Mouse (Mus musculus) thymus, postnatal 10 days (tissue): ENCODE data around the gene Gps2.

Experiments
- DNase-seq, 2 experiments: peaks; one replicate each; pipeline ENCODE4 v3.0.0; 2021; ENCODE audit warnings: low spot score in 2 of 2

The Gps2 gene

DNA sequence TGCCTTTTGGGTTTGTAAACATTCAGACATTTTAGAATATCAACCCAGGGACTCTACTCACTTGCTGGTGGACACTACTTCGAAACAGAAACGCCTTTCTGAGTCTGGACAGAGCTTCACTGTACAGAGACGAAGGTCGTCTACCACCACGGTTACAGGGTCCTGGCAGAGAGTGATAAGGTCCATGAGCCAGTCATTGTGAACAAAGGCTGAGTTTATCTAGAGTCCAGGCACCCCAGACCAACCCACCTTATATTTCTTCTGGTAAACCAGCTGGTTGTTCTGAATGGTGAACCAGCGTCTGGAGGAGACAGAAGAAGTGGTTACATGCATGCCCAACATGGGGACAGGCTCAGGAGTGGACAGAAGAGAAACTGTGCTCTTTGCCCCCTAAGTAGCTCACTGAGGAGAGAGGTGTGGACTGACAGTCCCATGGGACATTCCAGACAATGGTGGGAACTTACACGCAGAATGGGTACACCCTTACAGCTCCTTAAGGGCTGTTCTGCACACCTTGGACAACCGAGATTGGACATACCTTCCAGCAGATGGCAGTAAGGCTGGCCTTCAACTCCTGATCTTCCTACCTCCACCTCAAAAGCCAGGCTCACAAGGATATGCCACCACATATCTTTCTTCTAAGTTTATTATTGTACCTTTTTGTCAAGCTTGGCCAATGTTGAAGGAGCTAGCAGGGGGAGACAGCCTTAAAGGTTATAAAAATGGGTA, 26.6 kb upstream of the Gps2 start:
- no peak for DNase-seq

DNA sequence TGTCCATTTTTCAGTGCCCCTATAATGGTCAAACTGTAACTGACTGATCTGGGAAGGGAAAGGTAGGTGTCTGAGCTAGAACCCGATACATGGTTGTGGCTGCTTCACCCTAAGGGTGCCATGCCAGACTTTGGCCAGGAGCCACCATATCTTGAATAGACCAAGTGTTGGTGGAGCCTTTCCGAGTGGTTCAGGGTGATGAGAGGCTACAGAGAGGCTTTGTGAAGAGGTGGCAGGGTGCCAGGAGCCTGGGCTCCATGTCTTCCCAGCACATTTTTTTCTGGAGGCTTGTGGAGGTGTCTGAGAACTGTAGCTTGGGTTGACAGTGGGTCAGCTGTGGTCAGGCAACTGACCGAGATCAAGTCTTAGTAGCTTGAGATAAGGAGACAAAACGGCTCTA, 22.2 kb upstream of the Gps2 start:
- DNase-seq = no peak

DNA sequence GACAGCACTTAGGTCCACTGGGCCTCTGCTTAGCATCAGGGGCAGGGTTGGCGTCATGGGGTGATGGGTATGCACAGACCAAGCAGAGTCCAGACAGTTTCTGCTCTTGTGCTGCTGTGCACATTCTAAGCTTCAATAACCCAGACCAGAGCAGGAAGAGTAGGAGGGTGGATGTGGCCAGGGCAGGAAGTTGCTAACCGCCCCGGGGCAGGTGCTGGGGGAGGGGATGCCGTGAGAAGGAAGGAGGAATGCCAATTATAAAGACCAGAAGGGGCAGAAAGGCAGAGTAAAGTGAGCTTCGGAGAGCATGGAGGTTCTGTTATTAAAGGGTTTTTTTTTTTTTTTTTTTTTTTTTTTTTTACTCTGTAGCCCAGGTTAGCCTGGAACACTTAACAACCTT, 19.0 kb upstream of the Gps2 start:
- DNase-seq = peak; percentile 86 to 90

DNA sequence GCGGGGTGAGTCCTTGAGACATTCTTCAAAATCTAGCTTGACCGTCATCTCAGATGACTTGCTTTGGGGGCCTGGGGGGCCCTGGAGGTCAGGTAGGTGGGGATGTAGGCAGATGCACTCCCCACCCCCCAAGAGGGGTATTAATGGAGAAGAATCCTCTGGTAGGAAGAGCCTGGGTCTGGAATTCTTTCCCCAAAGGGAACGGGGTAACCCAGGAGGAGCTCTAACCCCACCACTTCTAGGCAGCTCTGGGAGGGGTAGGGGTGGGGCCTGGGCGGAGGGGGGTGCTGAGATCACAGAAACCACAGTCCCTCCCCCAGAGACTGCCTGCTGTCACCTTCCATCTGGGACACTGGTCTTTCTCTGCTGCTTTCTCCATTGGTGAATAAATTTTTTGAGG, 18.4 kb upstream of the Gps2 start, which contains the start of gene Acap1:
Gene Acap1, minus strand, starts transcription at position 249 of the 400 bp plus-strand sequence.
- DNase-seq = peak; percentile 71 to 76

DNA sequence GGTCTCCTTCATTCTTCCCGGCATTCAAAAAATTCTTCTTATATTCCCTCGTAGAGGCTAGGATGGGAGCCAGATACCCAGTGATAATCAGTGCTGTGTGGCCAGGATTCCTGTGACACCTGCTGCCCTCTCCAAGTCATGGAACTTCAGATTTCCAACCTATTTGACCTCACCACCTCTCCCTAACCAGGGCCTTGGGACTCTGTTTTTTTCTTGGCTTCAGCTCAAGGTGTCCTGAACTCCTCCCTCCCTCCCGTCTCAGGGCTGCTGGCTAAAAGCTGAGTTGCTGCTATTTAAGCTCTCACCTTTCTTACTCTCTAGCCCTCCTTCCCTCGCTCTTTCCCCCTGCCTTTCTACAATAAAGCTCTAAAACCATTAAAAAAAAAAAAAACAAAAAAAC, 13.8 kb upstream of the Gps2 start:
- no peak for DNase-seq

DNA sequence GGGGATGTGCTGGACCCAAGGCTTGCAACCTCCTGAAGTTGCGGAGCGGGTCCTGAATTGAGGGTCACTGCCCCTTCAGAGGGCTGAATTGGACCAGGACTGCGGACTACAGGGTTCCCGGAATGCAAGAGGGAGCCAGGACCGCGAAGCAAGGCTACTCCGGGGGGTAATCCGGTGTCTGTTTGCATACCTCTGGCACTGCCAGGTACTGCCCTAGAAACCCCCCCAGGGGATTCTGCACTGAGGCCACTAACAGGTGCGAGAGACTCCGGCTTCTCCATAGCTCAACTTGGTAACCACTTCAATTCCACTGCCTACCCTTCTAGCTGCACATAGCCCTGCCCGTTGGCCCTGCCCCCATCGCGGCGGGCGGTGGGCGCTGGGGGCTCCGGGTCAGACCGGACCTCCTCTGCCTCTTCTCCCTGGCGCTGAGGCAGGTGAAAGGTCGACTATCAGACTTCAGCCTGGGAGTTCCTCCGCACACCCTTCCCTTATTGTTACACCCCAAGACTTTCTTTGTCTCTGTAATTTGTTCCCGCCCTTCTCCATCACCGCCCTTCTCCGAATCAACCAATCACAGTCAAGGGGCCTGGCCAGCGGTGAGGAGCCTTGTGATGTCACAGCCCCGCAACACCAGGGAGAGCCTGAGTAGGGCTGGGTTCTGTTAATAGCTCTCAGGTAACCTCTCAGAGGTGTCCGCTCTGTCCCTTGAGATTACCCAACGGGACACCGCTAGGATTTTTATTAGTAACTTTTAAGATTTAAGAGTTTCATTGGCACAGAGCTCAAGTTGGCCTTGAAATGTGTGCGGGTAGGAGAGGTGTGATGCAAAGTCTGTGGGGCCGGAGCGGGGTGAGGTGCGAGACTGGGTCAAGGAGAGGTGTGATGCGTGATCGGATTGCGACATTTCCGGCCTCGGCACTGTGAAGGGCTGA, 12.9 kb upstream of the Gps2 start, which contains the start of the genes 2810408A11Rik and Neurl4:
Gene 2810408A11Rik, minus strand, starts transcription at position 517 of the 935 bp plus-strand sequence.
Gene Neurl4, plus strand, starts transcription at position 602 of the 935 bp plus-strand sequence.
- DNase-seq = peak; percentile 90 to 94

DNA sequence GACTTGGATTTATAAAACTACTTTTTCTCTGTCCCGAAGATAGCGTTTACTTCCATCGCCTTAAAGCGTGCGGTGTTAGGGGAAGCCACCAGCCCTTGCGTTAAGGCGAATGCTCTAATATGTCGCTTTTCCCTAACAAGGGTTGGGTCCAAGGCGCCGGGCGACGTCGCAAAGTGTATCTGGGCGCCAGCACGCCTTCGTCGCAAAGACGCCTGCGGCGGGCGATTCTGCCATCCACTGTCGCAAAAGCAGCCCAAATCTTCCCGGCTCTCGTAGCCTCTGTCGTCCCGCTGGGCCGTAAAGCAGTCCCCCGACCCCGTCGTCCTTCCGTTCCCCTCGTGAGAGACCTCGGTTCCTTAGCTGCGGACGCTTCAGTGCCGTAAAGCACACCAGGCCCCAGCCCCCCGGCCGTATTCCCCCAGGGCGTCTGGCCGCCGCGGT, 12.3 kb upstream of the Gps2 start:
- DNase-seq = peak; percentile 91 to 95

DNA sequence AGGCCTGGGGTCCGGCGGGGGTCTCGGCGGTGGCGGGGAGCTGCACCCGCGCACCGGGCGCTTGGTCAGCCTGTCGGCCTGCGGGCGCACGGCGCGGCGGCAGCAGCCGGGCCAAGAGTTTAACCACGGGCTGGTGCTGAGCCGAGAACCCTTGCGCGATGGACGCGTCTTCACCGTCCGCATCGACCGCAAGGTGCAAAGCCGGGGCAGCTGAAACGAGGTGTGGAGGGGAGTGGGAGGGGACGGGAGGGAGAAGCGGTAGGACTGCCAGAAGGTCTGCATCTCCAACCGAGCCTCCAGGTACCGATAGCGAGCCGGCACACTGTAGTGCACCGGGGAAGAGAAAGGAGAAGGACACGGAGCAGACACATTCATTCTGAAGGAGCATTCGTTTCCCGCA, 11.7 kb upstream of the Gps2 start:
- no peak for DNase-seq

DNA sequence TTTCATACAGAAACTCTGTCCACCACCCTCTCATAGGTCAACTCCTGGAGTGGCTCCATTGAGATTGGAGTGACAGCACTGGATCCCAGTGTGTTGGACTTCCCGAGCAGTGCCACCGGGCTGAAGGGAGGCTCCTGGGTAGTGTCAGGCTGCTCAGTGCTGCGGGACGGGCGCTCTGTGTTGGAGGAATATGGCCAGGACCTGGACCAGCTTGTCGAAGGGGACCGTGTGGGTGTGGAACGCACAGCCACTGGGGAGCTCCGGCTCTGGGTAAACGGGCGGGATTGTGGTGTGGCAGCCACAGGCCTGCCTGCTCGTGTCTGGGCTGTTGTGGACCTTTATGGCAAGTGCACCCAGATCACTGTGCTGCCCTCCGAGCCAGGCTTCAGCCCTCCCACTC, 10.7 kb upstream of the Gps2 start:
- DNase-seq = no peak

DNA sequence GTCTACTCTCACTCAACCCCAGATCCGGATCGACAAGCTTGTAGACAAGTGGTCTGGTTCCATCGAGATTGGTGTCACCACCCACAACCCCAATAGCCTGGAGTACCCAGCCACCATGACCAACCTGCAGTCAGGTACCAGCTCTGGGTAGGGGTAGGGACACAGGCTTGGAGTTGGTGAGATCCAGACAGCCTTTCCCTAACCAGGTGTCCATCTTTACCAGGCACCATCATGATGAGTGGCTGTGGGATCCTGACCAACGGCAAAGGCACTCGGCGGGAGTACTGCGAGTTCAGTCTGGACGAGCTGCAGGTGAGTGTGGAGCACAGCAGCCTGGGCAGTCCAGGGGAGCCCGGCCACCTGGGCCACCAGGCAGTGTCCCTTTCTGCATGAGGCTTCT, 9.4 kb upstream of the Gps2 start:
- DNase-seq = no peak

DNA sequence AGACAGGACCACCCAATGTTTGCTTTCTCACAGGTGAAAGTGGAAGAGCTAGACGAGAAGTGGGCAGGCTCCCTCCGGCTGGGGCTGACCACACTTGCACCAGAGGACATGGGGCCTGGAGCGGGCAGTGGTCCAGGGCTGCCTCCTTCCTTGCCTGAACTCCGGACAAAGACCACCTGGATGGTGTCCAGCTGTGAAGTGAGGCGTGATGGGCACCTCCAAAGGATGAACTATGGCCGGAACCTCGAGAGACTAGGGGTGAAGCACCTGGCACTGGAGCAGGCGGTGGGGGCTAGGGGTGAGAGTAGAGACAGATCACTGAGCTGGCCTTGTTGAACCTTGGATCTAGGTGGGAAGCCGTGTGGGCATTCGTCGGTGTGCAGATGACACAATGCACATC, 5.0 kb upstream of the Gps2 start:
- no peak for DNase-seq

DNA sequence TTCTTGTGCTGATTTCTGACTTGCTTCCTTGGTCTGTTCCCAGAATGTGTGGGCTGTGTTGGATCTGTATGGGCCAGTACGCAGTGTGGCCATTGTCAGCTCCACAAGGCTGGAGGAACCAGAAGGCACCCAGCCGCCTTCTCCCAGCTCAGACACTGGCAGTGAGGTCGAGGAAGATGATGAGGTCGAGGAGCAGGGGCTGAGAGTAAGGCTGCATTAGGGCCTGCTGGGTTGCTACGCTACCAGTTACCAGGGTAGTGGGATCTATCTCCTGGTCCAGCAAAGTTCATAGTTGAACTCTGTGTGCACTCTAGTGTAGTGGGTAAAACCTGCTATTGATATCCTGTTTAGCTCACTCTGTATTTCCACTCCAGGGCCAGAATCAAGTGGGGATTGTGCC, 4.5 kb upstream of the Gps2 start:
- DNase-seq = no peak

DNA sequence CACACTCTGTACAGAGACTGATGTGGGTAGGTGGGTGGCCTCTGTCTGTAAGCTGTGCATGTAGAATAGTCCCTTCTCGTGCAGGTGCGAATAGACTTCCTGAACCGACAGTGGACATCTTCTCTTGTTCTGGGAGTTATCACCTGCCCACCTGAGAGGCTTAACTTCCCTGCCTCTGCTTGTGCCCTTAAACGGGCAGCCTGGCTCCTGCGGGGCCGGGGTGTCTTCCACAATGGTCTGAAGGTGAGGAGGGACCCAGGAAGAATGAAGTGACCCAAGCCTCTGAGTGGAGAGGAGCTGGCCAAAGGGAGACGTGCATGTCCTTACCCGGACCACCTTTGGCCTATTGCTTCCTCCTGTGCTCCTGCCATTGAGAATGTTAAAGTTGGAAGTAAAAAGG, 3.5 kb upstream of the Gps2 start:
- no peak for DNase-seq

DNA sequence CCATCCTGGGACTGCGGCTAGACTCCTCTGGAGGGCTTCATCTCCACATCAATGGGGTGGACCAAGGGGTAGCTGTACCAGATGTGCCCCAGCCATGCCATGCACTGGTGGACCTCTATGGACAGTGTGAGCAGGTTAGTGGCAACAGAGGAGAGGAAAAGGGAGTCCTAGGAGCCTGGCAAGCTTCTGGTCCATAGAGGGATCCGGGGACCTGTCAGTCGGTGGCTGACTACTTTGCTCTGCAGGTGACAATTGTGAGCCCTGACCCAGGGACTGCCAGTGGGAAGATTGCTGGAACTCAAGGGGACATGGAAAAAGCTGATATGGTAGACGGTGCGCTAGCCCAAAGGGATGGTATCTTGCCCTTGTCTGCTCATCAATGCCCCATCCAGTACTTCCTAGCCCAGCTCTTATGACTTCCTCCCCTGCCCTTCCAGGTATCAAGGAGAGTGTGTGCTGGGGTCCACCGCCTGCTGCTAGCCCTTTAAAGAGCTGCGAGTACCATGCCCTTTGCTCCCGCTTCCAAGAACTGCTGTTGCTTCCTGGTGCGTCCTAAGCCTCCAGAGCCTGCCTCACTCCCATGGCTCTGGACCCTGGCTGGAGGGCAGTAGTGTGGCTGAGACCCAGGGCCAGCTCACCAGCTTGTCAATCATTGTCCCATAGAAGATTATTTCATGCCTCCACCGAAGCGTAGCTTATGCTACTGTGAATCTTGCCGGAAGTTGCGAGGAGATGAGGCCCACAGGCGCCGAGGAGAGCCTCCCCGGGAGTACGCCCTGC, 2.7 kb upstream of the Gps2 start:
- DNase-seq = no peak

DNA sequence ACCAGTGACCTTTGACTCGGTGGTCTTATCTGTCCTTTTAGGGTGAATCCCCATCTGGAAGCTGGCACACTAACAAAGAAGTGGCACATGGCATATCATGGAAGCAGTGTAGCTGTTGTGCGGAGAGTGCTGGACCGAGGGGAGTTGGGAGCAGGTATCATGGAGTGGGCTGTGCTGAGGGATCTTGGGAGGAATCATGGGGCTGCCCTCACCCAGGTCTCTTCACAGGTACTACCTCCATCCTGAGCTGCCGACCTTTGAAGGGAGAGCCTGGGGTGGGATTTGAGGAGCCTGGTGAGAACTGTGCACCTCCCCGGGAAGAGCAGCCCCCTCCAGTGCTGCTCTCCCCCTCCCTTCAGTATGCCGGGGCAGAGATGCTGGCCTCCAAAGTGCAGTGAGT, 2.0 kb upstream of the Gps2 start:
- no peak for DNase-seq

DNA sequence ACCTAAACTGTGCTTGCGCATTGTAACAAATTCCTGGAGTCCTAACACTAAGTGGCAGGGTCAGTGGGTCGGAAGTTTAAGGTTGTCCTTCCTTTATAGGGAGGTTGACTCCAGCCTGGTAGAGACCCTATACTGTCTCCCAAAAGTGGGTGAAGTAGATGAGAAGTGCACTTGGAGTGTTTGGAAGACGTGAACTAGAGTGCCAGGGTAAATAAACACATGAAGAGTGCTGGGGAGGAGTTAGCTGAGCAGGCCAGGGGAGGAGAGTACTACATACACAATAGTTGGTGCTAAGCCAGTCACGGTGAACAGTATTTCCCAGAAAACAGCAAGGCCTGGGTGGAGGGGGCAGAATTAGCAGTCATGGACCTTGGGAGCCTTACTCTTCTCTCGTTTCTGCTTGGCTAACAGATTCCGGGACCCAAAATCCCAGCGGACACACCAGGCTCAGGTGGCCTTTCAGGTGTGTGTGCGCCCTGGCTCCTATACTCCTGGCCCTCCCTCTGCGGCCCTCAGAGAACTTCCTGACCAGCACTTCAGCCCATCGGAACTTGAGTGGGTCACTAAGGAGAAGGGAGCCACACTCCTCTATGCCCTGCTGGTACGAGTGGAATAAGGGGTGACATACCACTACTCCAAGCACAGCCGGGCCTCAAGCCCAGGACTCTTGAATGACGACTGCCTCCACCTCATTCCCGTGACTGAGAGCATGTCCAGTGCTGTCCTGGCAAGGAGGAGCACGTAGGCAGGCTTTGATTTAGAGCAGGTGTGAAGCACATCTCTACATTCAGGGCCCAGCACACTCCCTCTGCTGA, 765 bp upstream of the Gps2 start:
- DNase-seq = no peak

DNA sequence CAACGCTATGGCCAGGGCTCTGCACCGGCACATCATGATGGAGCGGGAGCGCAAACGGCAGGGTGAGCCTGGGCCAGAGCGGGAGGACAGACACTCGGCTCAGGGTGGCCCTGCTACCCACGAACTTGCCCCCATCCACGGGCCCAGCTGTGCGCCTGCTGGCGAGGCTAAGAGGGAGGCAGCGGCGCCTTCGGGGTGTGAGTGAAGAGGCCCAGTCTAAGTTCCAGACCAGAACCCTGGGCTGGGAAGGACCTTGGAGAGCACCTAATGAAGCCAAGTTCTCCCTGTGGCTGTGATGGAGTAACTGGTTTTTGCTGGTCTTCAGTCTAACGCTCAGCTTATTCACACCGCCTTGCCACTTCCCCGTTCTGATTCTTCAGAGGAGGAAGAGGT, 680 bp downstream of the Gps2 start:
- no peak for DNase-seq

DNA sequence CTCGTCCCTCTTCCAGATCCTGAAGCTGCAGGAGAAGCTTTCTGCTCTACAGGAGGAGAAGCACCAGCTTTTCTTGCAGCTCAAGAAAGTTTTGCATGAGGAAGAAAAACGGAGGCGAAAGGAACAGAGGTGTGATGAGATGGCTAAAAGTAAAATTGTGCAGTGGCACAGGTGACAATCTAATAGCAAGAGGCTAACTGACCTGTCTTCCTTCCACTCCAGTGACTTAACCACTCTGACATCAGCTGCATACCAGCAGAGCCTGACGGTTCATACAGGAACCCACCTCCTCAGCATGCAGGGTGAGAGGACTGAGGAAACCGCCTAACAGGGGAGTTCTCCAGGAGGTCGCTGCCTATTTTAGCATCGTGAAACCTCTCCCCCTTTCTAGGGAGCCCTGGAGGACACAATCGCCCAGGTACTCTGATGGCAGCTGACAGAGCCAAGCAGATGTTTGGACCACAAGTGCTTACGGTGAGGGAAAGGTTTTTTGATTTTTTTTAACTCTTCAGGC, 1.3 kb downstream of the Gps2 start:
- no peak for DNase-seq

DNA sequence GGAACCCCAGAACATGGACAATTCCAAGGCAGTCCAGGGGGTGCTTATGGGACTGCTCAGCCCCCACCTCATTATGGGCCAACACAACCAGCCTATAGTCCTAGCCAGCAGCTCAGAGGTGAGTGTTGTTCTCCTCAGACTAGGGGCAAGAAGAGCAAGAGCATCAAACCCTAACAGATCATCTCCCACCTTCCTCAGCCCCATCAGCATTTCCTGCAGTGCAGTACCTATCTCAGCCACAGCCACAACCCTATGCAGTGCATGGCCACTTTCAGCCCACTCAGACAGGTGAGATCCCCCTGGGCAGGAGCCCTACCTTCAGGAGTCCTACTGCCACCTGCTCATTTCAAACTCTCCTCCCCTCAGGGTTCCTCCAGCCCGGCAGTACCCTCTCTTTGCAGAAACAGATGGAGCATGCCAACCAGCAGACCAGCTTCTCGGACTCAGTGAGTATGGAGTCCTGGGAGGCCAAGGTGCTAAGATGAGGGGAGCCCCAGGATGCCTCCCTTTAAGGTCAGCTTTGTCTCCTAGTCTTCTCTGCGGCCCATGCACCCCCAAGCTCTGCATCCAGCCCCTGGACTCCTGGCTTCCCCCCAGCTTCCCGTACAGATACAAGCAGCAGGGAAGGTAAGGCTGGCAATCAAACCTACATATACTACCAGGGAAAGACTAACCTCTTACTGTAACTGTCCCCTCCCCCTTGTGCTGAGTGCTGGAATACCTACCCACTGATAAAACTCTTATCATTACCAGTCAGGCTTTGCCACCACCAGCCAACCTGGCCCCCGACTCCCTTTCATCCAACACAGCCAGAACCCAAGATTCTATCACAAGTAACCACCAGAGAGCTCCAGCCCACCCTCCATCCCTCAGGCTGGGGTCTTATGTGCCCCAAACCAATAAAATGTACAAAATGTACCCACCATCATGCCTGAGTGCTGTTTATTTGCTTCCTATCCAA, 2.3 kb downstream of the Gps2 start:
- DNase-seq = no peak
